Mouse (Mus musculus) bone marrow macrophage, adult 2 months (primary cell): ENCODE measurements around the gene Zar1l.

Experiments used
- CTCF ChIP-seq: IDR thresholded peaks from 2 replicates; pipeline ENCODE4 v1.5.1; 2012; ENCODE audit warnings: low read depth, mild to moderate bottlenecking, low read length, moderate library complexity
- POLR2A ChIP-seq: IDR thresholded peaks from 2 replicates; pipeline ENCODE4 v1.6.1; 2012; ENCODE audit warnings: mild to moderate bottlenecking, low read depth, low read length, borderline replicate concordance

DNA sequence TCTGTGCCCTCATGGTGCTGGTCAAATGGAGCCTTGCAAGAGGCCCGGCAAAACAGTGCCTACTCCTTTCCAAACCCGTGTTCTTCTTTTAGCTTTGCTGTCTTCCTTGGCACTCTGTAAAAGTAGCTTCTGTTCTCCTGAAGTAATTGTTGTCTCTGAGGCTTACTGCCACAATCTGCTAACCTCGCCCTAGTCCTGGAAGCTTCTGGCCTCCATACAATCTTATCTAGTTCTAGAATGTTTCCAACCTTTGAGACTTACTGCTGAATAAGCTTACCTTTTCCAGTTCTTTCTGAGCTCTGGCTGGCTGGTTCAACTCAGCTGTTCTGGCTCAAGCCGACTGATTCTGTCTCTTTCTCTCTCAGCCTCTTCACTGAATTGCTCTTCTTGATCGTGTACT is 43.8 kb upstream of the Zar1l start:
- TF ChIP-seq CTCF (no peak), POLR2A (no peak)
